Mouse (Mus musculus): Measurements from ENCODE around the gene Lrwd1.

- TF ChIP-seq GATA1 (IDR thresholded peaks at IDR 0.05; ENCODE audit: borderline replicate concordance, low read length) (no peak), FLI1 (IDR thresholded peaks at IDR 0.05; ENCODE audit: low read length) (no peak)
Measured at GRCm38 (mm10) chr5:136147704-136148103, 11.8 kb upstream of the Lrwd1 start.
